Mouse (Mus musculus) heart, postnatal 25 days (tissue): Measurements from ENCODE around the gene Prx. TPM values are rescaled to one million over a fixed set of nuclear protein-coding genes. Genes with fewer than 3 reads are reported as not detected.

Experiments
- DNase-seq: peaks from one replicate; pipeline ENCODE4 v3.0.0; 2022; ENCODE audit warnings: low spot score
- intact Hi-C: fragments of 180-260 bp; cut with DNase I; formaldehyde crosslinking; loops from one replicate; pipeline ENCODE4 v1.15.1; 2025
- total RNA-seq, 2 experiments: library from RNA; stranded (reverse); gene quantifications; 2 replicates each; pipeline ENCODE4 v1.2.3; 2021

Gene Prx
- total RNA-seq, 2 experiments from 2014 or later, result 1.2 to 1.6 TPM

GRCm38 (mm10) chr7:27510809-27511208 lies 11.7 kb downstream of the Prx start:
- DNase-seq, result no peak
- intact Hi-C loops, result no loop called here

- DNase-seq, result no peak
- intact Hi-C loops, result loop anchor here (5.0 kb wide), 1 partner anchor 108 kb away; no protein-coding TSS in a partner anchor
Observed at GRCm38 (mm10) chr7:27514961-27515360, 15.8 kb downstream of the Prx start.

- DNase-seq, result no peak
- intact Hi-C loops, result loop anchor here (5.0 kb wide), 1 partner anchor 111 kb away; no protein-coding TSS in a partner anchor
Observed at GRCm38 (mm10) chr7:27518314-27518713, 19.2 kb downstream of the Prx start.

GRCm38 (mm10) chr7:27520104-27520503 lies 21.0 kb downstream of the Prx start:
- intact Hi-C loops, result no loop called here
- DNase-seq, result no peak

GRCm38 (mm10) chr7:27520599-27520998 lies 21.5 kb downstream of the Prx start:
- DNase-seq, result no peak
- intact Hi-C loops, result no loop called here

GRCm38 (mm10) chr7:27522967-27523366 lies 23.8 kb downstream of the Prx start, which contains the start of gene Hipk4:
TSS of gene Hipk4 (plus strand) at chr7:27523267.
- DNase-seq, result no peak
- intact Hi-C loops, result no loop called here

- intact Hi-C loops, result no loop called here
- DNase-seq, result no peak
Observed at GRCm38 (mm10) chr7:27523805-27524204, 24.7 kb downstream of the Prx start.

- intact Hi-C loops, result loop anchor here (2.0 to 5.0 kb wide), 2 partner anchors 49 to 189 kb away; partner anchors contain the start of gene Ltbp4
- peak; percentile 40 for DNase-seq
Observed at GRCm38 (mm10) chr7:27526039-27526827, 27.1 kb downstream of the Prx start.

- intact Hi-C loops, result loop anchor here (5.0 kb wide), 1 partner anchor 52 kb away; no protein-coding TSS in a partner anchor
- no peak for DNase-seq
Observed at GRCm38 (mm10) chr7:27529070-27529469, 29.9 kb downstream of the Prx start.

- intact Hi-C loops, result no loop called here
- DNase-seq, result no peak
Observed at GRCm38 (mm10) chr7:27530937-27531336, 31.8 kb downstream of the Prx start.

- no peak for DNase-seq
- intact Hi-C loops, result no loop called here
Observed at GRCm38 (mm10) chr7:27531707-27532106, 32.6 kb downstream of the Prx start.

- intact Hi-C loops, result no loop called here
- DNase-seq, result no peak
Observed at GRCm38 (mm10) chr7:27532480-27533050, 33.4 kb downstream of the Prx start.

GRCm38 (mm10) chr7:27535386-27535785 lies 36.3 kb downstream of the Prx start:
- no peak for DNase-seq
- intact Hi-C loops, result no loop called here

GRCm38 (mm10) chr7:27536618-27537017 lies 37.5 kb downstream of the Prx start:
- intact Hi-C loops, result no loop called here
- no peak for DNase-seq

GRCm38 (mm10) chr7:27537998-27538397 lies 38.9 kb downstream of the Prx start:
- no peak for DNase-seq
- intact Hi-C loops, result no loop called here

GRCm38 (mm10) chr7:27538797-27539196 lies 39.7 kb downstream of the Prx start:
- DNase-seq, result no peak
- intact Hi-C loops, result no loop called here

GRCm38 (mm10) chr7:27540521-27540920 lies 41.4 kb downstream of the Prx start:
- intact Hi-C loops, result no loop called here
- DNase-seq, result no peak

GRCm38 (mm10) chr7:27540935-27541334 lies 41.8 kb downstream of the Prx start:
- intact Hi-C loops, result no loop called here
- DNase-seq, result no peak

GRCm38 (mm10) chr7:27541431-27541830 lies 42.3 kb downstream of the Prx start:
- intact Hi-C loops, result no loop called here
- no peak for DNase-seq

- DNase-seq, result no peak
- intact Hi-C loops, result no loop called here
Observed at GRCm38 (mm10) chr7:27541922-27542321, 42.8 kb downstream of the Prx start.

- intact Hi-C loops, result no loop called here
Observed at GRCm38 (mm10) chr7:27542392-27543033, 43.4 kb downstream of the Prx start.

More at GRCm38 (mm10) chr7:27542392-27543033, 43.4 kb downstream of the Prx start:
- DNase-seq, result peak; percentile 64
